Mouse (Mus musculus) erythroid progenitor cell, adult 5-6 weeks (primary cell): ENCODE data around the gene Trim72. TPM values are rescaled to one million over a fixed set of nuclear protein-coding genes. Genes with fewer than 3 reads are reported as not detected.

ENCODE experiments used
- ATAC-seq: replicated peaks from 2 replicates; pipeline ENCODE4 v1.8.0; 2016; ENCODE audit warnings: moderate number of reproducible peaks, mild to moderate bottlenecking, moderate TSS enrichment, inconsistent platforms; ENCODE audit not compliant: poor library complexity, low FRiP score, severe bottlenecking
- total RNA-seq, 2 experiments: library from RNA; stranded (forward) in 1 of 2; stranded (reverse) in 1 of 2; fragments of 150-400 nt in 1 of 2; fragments of 186-747, 209-891 nt in 1 of 2; gene quantifications; 2 replicates each; pipeline versions ENCODE4 v1.2.3 to v1.2.4; 2015 to 2017; ENCODE audit warnings: low replicate concordance in 2 of 2

The Trim72 gene
- total RNA-seq, 2 experiments from 2014 or later: not detected

DNA sequence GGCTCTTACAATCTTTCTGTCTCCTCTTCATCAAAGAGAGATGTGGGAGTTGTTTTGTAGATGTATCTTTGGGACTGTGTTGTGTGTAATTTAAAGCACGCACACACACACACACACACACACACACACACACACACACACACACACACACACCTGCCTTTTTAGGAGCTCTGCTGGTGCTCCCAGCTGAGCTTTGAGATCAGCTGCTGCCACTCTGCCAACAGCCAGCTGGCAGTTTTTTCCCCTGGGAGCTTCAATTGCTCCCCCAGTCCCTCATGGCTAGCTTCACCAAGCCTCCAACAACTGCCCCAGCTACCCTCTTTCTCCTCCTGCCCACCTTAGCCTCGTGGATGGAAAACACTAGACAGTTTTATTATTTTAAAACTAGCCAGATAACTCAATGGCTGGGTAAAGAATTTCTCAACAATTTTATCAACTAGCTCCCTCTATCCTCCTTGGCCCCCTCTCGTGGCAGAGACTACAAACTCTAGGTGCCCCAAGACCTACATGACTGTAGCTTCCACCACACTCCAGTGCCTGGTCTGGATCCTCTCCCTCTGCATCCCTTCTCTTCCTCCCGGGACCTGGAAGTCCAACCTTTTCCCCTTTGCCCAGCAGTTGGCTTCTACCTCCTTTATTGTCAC is 40.5 kb downstream of the Trim72 start:
- no peak for ATAC-seq

DNA sequence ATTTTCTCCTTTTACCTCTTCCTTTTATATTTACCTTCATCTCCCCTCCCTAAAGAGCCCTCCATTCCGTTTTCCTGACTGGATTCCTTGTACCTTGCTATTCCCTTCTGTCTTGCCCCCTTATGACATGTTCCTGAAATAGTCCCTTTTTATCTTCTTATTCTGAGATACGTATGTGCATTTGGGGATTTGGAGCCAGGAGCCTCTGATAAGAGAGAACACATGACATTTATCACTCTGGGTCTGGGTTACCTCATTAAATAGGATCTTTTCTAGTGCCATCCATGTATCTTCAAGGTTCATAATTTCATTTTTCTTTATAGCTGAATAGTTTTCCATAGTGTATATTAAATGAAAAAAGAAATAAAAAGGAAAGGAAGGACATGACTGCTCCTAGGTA is 41.9 kb downstream of the Trim72 start:
- ATAC-seq: no peak

DNA sequence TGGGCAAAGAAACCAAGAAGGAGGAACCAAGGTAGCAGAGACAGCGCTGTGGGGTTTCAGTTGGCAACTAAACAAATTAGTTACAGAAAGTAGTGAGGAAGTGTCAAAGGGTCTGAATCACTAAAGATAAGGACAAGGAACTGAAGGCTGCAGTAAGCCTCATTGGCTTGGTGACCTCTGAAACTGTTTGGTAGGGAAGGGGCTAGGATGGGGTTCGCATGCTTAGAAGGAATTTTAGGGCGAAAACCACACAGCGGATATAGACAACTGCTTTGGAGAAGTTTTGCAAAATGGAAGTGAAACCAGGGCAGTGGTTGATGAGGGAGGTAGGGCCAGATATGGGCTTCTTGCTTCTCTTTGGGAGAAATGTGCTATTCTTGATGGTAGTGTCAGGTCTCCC is 45.1 kb downstream of the Trim72 start:
- no peak for ATAC-seq

GRCm38 (mm10) chr7:128049254-128049653 is 45.5 kb downstream of the Trim72 start:
- no peak for ATAC-seq

GRCm38 (mm10) chr7:128050739-128051138 is 47.0 kb downstream of the Trim72 start:
- no peak; the same call in 1 of the 2 replicates for ATAC-seq

DNA sequence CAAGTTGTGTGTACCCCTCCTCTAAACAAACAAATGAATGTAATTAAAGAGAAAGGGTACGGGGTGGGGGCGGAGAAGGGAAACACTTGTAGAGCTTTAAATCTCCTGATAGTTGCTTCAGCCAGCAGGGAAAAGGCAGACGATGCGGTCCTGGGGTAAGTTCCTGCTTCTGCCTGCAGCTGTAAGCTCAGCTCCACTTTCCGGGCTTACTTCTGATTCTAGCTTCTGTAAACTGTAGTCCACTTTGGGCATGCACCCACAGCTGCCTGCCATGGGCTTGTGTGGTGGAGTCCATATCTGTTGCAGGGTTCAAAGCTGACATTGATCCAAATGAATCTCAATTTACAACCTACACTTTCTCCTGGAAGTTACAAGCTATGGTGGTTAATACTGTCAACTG is 49.3 kb downstream of the Trim72 start:
- ATAC-seq: no peak

- no peak for ATAC-seq
These were observed 53.2 kb downstream of the Trim72 start for GRCm38 (mm10) chr7:128056917-128057444.

- no peak for ATAC-seq
These were observed 54.1 kb downstream of the Trim72 start for GRCm38 (mm10) chr7:128057860-128058259.

DNA sequence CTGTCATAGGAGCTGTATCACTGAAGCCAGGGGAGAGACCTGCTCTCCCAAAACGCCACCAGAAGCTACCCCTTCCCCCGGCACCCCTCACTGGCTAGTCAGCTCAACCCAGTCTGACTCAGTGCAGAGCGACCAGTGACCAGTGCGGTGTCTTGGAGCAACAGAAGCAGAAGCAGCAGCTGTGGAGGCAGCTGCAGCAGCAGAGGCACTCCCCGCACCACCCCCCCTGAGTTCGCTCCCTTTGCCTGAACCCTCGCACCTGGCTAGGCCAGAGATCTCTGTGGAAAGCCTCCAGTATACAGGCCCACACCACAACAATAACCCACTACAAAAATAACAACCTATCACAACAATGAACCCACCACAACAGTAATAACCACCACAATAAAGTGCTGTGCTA is 54.8 kb downstream of the Trim72 start:
- no peak for ATAC-seq

GRCm38 (mm10) chr7:128059091-128059490 is 55.3 kb downstream of the Trim72 start:
- no peak for ATAC-seq

Other genes with a start within 250 kb of the Trim72 start
- 2.5 and 5.4 TPM in 2 replicates for gene Orai3, start 234.1 kb upstream of the Trim72 start, total RNA-seq (2015; ENCODE audit: low replicate concordance)
- gene Orai3, start 234.1 kb upstream of the Trim72 start, total RNA-seq (2017; ENCODE audit: low replicate concordance): 4.6 and 6.7 TPM in 2 replicates
- 38.1 and 42.5 TPM in 2 replicates for gene Setd1a, start 227.3 kb upstream of the Trim72 start, total RNA-seq (2015; ENCODE audit: low replicate concordance)
- gene Setd1a, start 227.3 kb upstream of the Trim72 start, total RNA-seq (2017; ENCODE audit: low replicate concordance): 14.8 and 21.3 TPM in 2 replicates
- 8.6 and 10.9 TPM in 2 replicates for gene Gm49388, start 218.3 kb upstream of the Trim72 start, total RNA-seq (2015; ENCODE audit: low replicate concordance)
- 4.5 and 10.7 TPM in 2 replicates for gene Gm49388, start 218.3 kb upstream of the Trim72 start, total RNA-seq (2017; ENCODE audit: low replicate concordance)
- 5.8 TPM in 1 of 2 replicates, not detected in the other for gene Hsd3b7, start 203.3 kb upstream of the Trim72 start, total RNA-seq (2015; ENCODE audit: low replicate concordance)
- 2.6 and 3.5 TPM in 2 replicates for gene Hsd3b7, start 203.3 kb upstream of the Trim72 start, total RNA-seq (2017; ENCODE audit: low replicate concordance)
- gene Stx4a, start 179.7 kb upstream of the Trim72 start, total RNA-seq (2015; ENCODE audit: low replicate concordance): 10.5 and 30.6 TPM in 2 replicates
- gene Stx4a, start 179.7 kb upstream of the Trim72 start, total RNA-seq (2017; ENCODE audit: low replicate concordance): 12.7 and 13.3 TPM in 2 replicates
- not detected in 2 replicates for gene Stx1b, start 179.4 kb upstream of the Trim72 start, total RNA-seq (2015; ENCODE audit: low replicate concordance)
- 0.98 TPM in 1 of 2 replicates, not detected in the other for gene Stx1b, start 179.4 kb upstream of the Trim72 start, total RNA-seq (2017; ENCODE audit: low replicate concordance)
- 18.0 and 31.4 TPM in 2 replicates for gene Zfp646, start 127.7 kb upstream of the Trim72 start, total RNA-seq (2015; ENCODE audit: low replicate concordance)
- 34.3 and 47.1 TPM in 2 replicates for gene Zfp646, start 127.7 kb upstream of the Trim72 start, total RNA-seq (2017; ENCODE audit: low replicate concordance)
- 1.7 and 6.5 TPM in 2 replicates for gene Zfp668, start 127.1 kb upstream of the Trim72 start, total RNA-seq (2015; ENCODE audit: low replicate concordance)
- gene Zfp668, start 127.1 kb upstream of the Trim72 start, total RNA-seq (2017; ENCODE audit: low replicate concordance): 3.2 and 16.5 TPM in 2 replicates
- gene Prss53, start 113.0 kb upstream of the Trim72 start, total RNA-seq (2015; ENCODE audit: low replicate concordance): not detected in 2 replicates
- gene Prss53, start 113.0 kb upstream of the Trim72 start, total RNA-seq (2017; ENCODE audit: low replicate concordance): 0.64 TPM in 1 of 2 replicates, not detected in the other
- not detected in 2 replicates for gene Gm21974, start 108.5 kb upstream of the Trim72 start, total RNA-seq (2015; ENCODE audit: low replicate concordance)
- not detected in 2 replicates for gene Gm21974, start 108.5 kb upstream of the Trim72 start, total RNA-seq (2017; ENCODE audit: low replicate concordance)
- 24.3 and 33.5 TPM in 2 replicates for gene Vkorc1, start 108.3 kb upstream of the Trim72 start, total RNA-seq (2015; ENCODE audit: low replicate concordance)
- gene Vkorc1, start 108.3 kb upstream of the Trim72 start, total RNA-seq (2017; ENCODE audit: low replicate concordance): 2.1 and 5.9 TPM in 2 replicates
- 39.3 and 58.7 TPM in 2 replicates for gene Bckdk, start 99.9 kb upstream of the Trim72 start, total RNA-seq (2015; ENCODE audit: low replicate concordance)
- 9.7 and 17.3 TPM in 2 replicates for gene Bckdk, start 99.9 kb upstream of the Trim72 start, total RNA-seq (2017; ENCODE audit: low replicate concordance)
- 8.0 and 18.0 TPM in 2 replicates for gene Kat8, start 91.4 kb upstream of the Trim72 start, total RNA-seq (2015; ENCODE audit: low replicate concordance)
- gene Kat8, start 91.4 kb upstream of the Trim72 start, total RNA-seq (2017; ENCODE audit: low replicate concordance): 12.9 and 16.7 TPM in 2 replicates
- not detected in 2 replicates for gene Prss8, start 73.8 kb upstream of the Trim72 start, total RNA-seq (2015; ENCODE audit: low replicate concordance)
- not detected in 2 replicates for gene Prss8, start 73.8 kb upstream of the Trim72 start, total RNA-seq (2017; ENCODE audit: low replicate concordance)
- 3.8 TPM in 1 of 2 replicates, not detected in the other for gene Prss36, start 57.2 kb upstream of the Trim72 start, total RNA-seq (2015; ENCODE audit: low replicate concordance)
- gene Prss36, start 57.2 kb upstream of the Trim72 start, total RNA-seq (2017; ENCODE audit: low replicate concordance): not detected in 2 replicates
- gene Fus, start 36.5 kb upstream of the Trim72 start, total RNA-seq (2015; ENCODE audit: low replicate concordance): 125 and 187 TPM in 2 replicates
- gene Fus, start 36.5 kb upstream of the Trim72 start, total RNA-seq (2017; ENCODE audit: low replicate concordance): 81.2 and 118 TPM in 2 replicates
- gene Pycard, start 10.1 kb upstream of the Trim72 start, total RNA-seq (2015; ENCODE audit: low replicate concordance): 12.2 and 56.9 TPM in 2 replicates
- gene Pycard, start 10.1 kb upstream of the Trim72 start, total RNA-seq (2017; ENCODE audit: low replicate concordance): 2.2 and 5.7 TPM in 2 replicates
- gene Itgam, start 58.7 kb downstream of the Trim72 start, total RNA-seq (2015; ENCODE audit: low replicate concordance): 21.8 and 24.1 TPM in 2 replicates
- gene Itgam, start 58.7 kb downstream of the Trim72 start, total RNA-seq (2017; ENCODE audit: low replicate concordance): 16.9 and 19.8 TPM in 2 replicates
- not detected in 2 replicates for gene Gm49368, start 58.7 kb downstream of the Trim72 start, total RNA-seq (2015; ENCODE audit: low replicate concordance)
- not detected in 2 replicates for gene Gm49368, start 58.7 kb downstream of the Trim72 start, total RNA-seq (2017; ENCODE audit: low replicate concordance)
- gene Itgax, start 125.6 kb downstream of the Trim72 start, total RNA-seq (2015; ENCODE audit: low replicate concordance): 0.42 and 1.1 TPM in 2 replicates
- 0.83 and 1.2 TPM in 2 replicates for gene Itgax, start 125.6 kb downstream of the Trim72 start, total RNA-seq (2017; ENCODE audit: low replicate concordance)
- 14.1 and 18.9 TPM in 2 replicates for gene Itgad, start 150.4 kb downstream of the Trim72 start, total RNA-seq (2015; ENCODE audit: low replicate concordance)
- 5.6 and 15.5 TPM in 2 replicates for gene Itgad, start 150.4 kb downstream of the Trim72 start, total RNA-seq (2017; ENCODE audit: low replicate concordance)
- 3.4 TPM in 1 of 2 replicates, not detected in the other for gene Cox6a2, start 202.4 kb downstream of the Trim72 start, total RNA-seq (2015; ENCODE audit: low replicate concordance)
- not detected in 2 replicates for gene Cox6a2, start 202.4 kb downstream of the Trim72 start, total RNA-seq (2017; ENCODE audit: low replicate concordance)
- 3.4 and 4.7 TPM in 2 replicates for gene Armc5, start 233.4 kb downstream of the Trim72 start, total RNA-seq (2015; ENCODE audit: low replicate concordance)
- gene Armc5, start 233.4 kb downstream of the Trim72 start, total RNA-seq (2017; ENCODE audit: low replicate concordance): 3.1 and 4.5 TPM in 2 replicates
- gene 9130023H24Rik, start 234.1 kb downstream of the Trim72 start, total RNA-seq (2015; ENCODE audit: low replicate concordance): 3.6 and 5.9 TPM in 2 replicates
- gene 9130023H24Rik, start 234.1 kb downstream of the Trim72 start, total RNA-seq (2017; ENCODE audit: low replicate concordance): 2.6 and 2.8 TPM in 2 replicates
- 0.84 and 1.4 TPM in 2 replicates for gene Tgfb1i1, start 242.9 kb downstream of the Trim72 start, total RNA-seq (2015; ENCODE audit: low replicate concordance)
- gene Tgfb1i1, start 242.9 kb downstream of the Trim72 start, total RNA-seq (2017; ENCODE audit: low replicate concordance): 0.51 TPM in 1 of 2 replicates, not detected in the other